In the genomic region with DNA sequence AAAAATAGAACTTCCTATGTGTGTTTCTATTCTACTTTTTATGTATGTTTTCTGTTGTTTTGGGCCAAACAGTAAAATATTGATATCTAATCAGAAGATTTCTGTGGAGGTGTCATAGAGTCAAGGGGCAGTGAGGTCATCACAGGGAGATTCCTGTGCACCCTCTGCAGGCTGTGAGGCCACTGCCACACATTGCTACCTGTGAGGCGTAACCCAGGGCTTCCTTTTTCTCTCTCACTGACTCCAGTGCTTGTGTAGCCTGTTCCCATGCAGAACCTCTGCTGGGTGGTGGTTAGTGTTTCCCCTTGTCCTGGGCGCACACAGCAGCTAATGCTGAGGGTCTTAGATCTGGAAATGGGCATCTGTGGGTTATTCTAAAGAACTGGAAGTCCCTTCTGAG, we compare ENCODE assay signal across 21 mouse cellular contexts. TPM values are rescaled to one million over a fixed set of nuclear protein-coding genes. Genes with fewer than 3 reads are reported as not detected.
"Had no signal": no experiment of that assay in that cellular context is flagged by ENCODE, and none has a peak within 500 bp of the region (broad histone marks: within the 10 kb centered on the region; RNA-seq: fewer than 3 reads in every experiment).

No protein-coding gene starts in this region.

- H3K27ac ChIP-seq: intestine, embryonic 15.5 days; left cerebral cortex, adult 2 months; limb, embryonic 15.5 days; liver, embryonic 14.5 days; midbrain, embryonic 12.5 days; neural tube, embryonic 13.5 days had no signal

- H3K9ac ChIP-seq: intestine, embryonic 15.5 days; limb, embryonic 15.5 days; liver, embryonic 14.5 days; midbrain, embryonic 12.5 days; neural tube, embryonic 13.5 days had no signal

- H3K4me3 ChIP-seq: intestine, embryonic 15.5 days; left cerebral cortex, adult 2 months; limb, embryonic 15.5 days; midbrain, embryonic 12.5 days; neural tube, embryonic 13.5 days had no signal

- DNase-seq: kidney, adult 2 months; kidney, postnatal 25 days; lung, adult 18-20 months; lung, postnatal 4 days; retina, postnatal 1 day; right cerebral cortex, postnatal 4 days; thymus, postnatal 4 days had no signal

- H3K36me3 ChIP-seq: intestine, embryonic 15.5 days; limb, embryonic 15.5 days; midbrain, embryonic 12.5 days; neural tube, embryonic 13.5 days had no signal

- H3K27me3 ChIP-seq: intestine, embryonic 15.5 days had no signal

- H3K4me2 ChIP-seq: intestine, embryonic 15.5 days; limb, embryonic 15.5 days; midbrain, embryonic 12.5 days; neural tube, embryonic 13.5 days had no signal

- H3K9me3 ChIP-seq: intestine, embryonic 15.5 days; limb, embryonic 15.5 days; midbrain, embryonic 12.5 days; neural tube, embryonic 13.5 days had no signal

RNA-seq across cellular contexts. Expression of gene H2-Aa, which starts 18.8 kb away (rescaled TPM):
- polyA plus RNA-seq: limb, embryonic 11.5 days; midbrain, embryonic 16.5 days had no signal

RNA-seq across cellular contexts. Expression of gene H2-Eb2, which starts 19.1 kb away (rescaled TPM):
- total RNA-seq: layer of hippocampus, postnatal 25 days; left cerebral cortex, adult 2 months; left cerebral cortex, postnatal 25 days had no signal
- polyA plus RNA-seq: intestine, embryonic 15.5 days; limb, embryonic 15.5 days; liver, embryonic 14.5 days; lung, postnatal 0 days; midbrain, embryonic 12.5 days; stomach, embryonic 14.5 days had no signal

RNA-seq across cellular contexts. Expression of gene Btnl2, which starts 48.2 kb away (rescaled TPM):
- total RNA-seq: megakaryocyte-erythroid progenitor cell, adult 5-6 weeks had no signal
- polyA plus RNA-seq: kidney, embryonic 16.5 days; limb, embryonic 11.5 days; lung, postnatal 0 days; neural tube, embryonic 13.5 days had no signal
